ENCODE assay signal across 9 mouse cellular contexts in the genomic region with DNA sequence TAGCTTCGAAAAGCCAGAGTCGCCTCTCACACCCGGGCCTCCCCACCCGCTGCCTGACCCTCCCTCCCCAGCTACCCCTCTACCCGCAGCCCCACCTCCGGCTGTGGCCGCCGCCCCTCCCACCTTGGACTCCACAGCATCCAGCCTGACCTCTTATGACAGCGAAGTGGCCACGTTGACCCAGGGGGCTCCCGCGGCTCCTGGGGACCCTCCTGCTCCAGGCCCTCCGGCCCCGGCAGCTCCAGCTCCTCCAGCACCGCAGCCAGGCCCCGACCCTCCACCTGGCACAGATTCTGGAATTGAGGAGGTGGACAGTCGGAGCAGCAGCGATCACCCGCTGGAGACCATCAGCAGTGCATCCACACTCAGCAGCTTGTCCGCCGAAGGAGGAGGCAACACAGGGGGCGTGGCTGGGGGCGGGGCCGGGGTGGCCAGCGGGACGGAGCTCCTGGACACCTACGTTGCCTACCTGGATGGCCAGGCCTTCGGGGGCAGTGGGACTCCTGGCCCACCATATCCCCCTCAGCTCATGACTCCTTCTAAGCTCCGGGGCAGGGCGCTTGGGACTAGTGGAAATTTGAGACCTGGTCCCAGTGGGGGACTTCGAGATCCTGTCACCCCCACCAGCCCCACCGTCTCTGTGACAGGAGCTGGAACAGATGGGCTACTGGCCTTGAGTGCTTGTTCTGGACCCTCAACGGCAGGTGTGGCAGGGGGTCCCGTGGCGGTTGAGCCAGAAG. TPM values are rescaled to one million over a fixed set of nuclear protein-coding genes. Genes with fewer than 3 reads are reported as not detected.
A peak's percentile ranks its signal among the peaks of the same experiment; 100 is the strongest.
DNase-seq lines count a peak whose midpoint lies in the region; ATAC-seq lines count a peak whose summit lies in the region.
"Had no signal": no experiment of that assay in that cellular context is flagged by ENCODE, and none has a peak within 500 bp of the region (broad histone marks: within the 10 kb centered on the region; RNA-seq: fewer than 3 reads in every experiment).

No protein-coding gene starts in this region.

- peak overlapping the region; percentile 38; the same call in 1 of the 2 replicates for H3K4me2 ChIP-seq in embryonic facial prominence, embryonic 14.5 days (ENCODE audit: low read depth, low read length)
- H3K4me2 ChIP-seq in hindbrain, embryonic 15.5 days = peak overlapping the region; percentile 2; the same call in 1 of the 2 replicates
- peak overlapping the region; percentile 31; the same call in 1 of the 2 replicates for H3K4me2 ChIP-seq in neural tube, embryonic 11.5 days (ENCODE audit: low read depth)

- peaks cover 94% of the 10 kb centered on the region for H3K27me3 ChIP-seq in embryonic facial prominence, embryonic 14.5 days (replicated peaks; ENCODE audit: control insufficient read depth, insufficient read depth, low read length)
- H3K27me3 ChIP-seq in hindbrain, embryonic 15.5 days = peaks cover 27% of the 10 kb centered on the region
- H3K27me3 ChIP-seq in neural tube, embryonic 11.5 days (ENCODE audit: control insufficient read depth, insufficient read depth, low read length) = peaks cover 83% of the 10 kb centered on the region

- no peaks in the 10 kb centered on the region for H3K36me3 ChIP-seq in embryonic facial prominence, embryonic 14.5 days (ENCODE audit: control insufficient read depth, insufficient read depth, low read length)
- peaks cover 18% of the 10 kb centered on the region; the same call in 1 of the 2 replicates for H3K36me3 ChIP-seq in hindbrain, embryonic 15.5 days
- no peaks in the 10 kb centered on the region for H3K36me3 ChIP-seq in neural tube, embryonic 11.5 days (ENCODE audit: control insufficient read depth, insufficient read depth, low read length)

- under 1% methylated on average over 18 of the region's 35 CpGs for WGBS in embryonic facial prominence, embryonic 14.5 days
- 5% methylated on average over 34 of the region's 35 CpGs for WGBS in hindbrain, embryonic 15.5 days
- WGBS in neural tube, embryonic 11.5 days = 2% methylated on average over 32 of the region's 35 CpGs

- H3K4me3 ChIP-seq in embryonic facial prominence, embryonic 14.5 days (ENCODE audit: low read depth, low read length) = peak overlapping the region; percentile 21
- H3K4me3 ChIP-seq in hindbrain, embryonic 15.5 days = no peak overlapping the region
- 0 out of 2 replicates have a peak overlapping the region, but pooled peaks have one; percentile 12 for H3K4me3 ChIP-seq in neural tube, embryonic 11.5 days (ENCODE audit: low read depth, low read length)

- H3K4me1 ChIP-seq in embryonic facial prominence, embryonic 14.5 days (ENCODE audit: control insufficient read depth, insufficient read depth, low read length) = peaks cover 6% of the 10 kb centered on the region; the same call in 1 of the 2 replicates
- H3K4me1 ChIP-seq in hindbrain, embryonic 15.5 days (replicated peaks) = peaks cover 50% of the 10 kb centered on the region
- H3K4me1 ChIP-seq in neural tube, embryonic 11.5 days (ENCODE audit: control insufficient read depth, insufficient read depth, low read length) = peaks cover 23% of the 10 kb centered on the region

- DNase-seq in kidney, postnatal 10 days = peak; percentile 65
- no peak for DNase-seq in kidney, adult 9 months
- no peak for DNase-seq in embryonic facial prominence, embryonic 14.5 days (ENCODE audit: low spot score)
- peak; percentile 35 for DNase-seq in neural tube, embryonic 11.5 days (ENCODE audit: low spot score)
- no peak for DNase-seq in ovary, postnatal 14 days (ENCODE audit: low spot score)
- no peak for DNase-seq in layer of hippocampus, postnatal 36 days
- no peak for DNase-seq in urinary bladder, postnatal 14 days (ENCODE audit: low spot score)

- no peaks in the 10 kb centered on the region for H3K9me3 ChIP-seq in embryonic facial prominence, embryonic 14.5 days (ENCODE audit: control insufficient read depth, low read length)
- no peaks in the 10 kb centered on the region for H3K9me3 ChIP-seq in hindbrain, embryonic 15.5 days
- H3K9me3 ChIP-seq in neural tube, embryonic 11.5 days (ENCODE audit: control insufficient read depth, low read length) = no peaks in the 10 kb centered on the region

- no peak overlapping the region for H3K9ac ChIP-seq in embryonic facial prominence, embryonic 14.5 days (ENCODE audit: low read depth, low read length)
- no peak overlapping the region for H3K9ac ChIP-seq in hindbrain, embryonic 15.5 days
- no peak overlapping the region for H3K9ac ChIP-seq in neural tube, embryonic 11.5 days (ENCODE audit: low read length)
- H3K9ac ChIP-seq: liver, embryonic 14.5 days had no signal

- H3K27ac ChIP-seq in embryonic facial prominence, embryonic 14.5 days (replicated peaks; ENCODE audit: low read depth, low read length) = no peak overlapping the region
- H3K27ac ChIP-seq in hindbrain, embryonic 15.5 days (replicated peaks) = no peak overlapping the region
- H3K27ac ChIP-seq in neural tube, embryonic 11.5 days (ENCODE audit: low read depth, low read length) = no peak overlapping the region
- H3K27ac ChIP-seq: liver, embryonic 14.5 days had no signal

- ATAC-seq in embryonic facial prominence, embryonic 14.5 days (ENCODE audit: low read depth) = no peak
- ATAC-seq in hindbrain, embryonic 15.5 days (ENCODE audit: low FRiP score, low read depth) = no peak
- ATAC-seq in neural tube, embryonic 11.5 days (ENCODE audit: insufficient read depth, low FRiP score, low TSS enrichment) = no peak

RNA-seq across cellular contexts. Expression of gene Syt3, which starts 30.1 kb away (rescaled TPM):
- 2.4 and 2.6 TPM in 2 replicates for polyA plus RNA-seq in embryonic facial prominence, embryonic 14.5 days (2014; fragmentation: Nextera tagmentation; extraction: Ambion mirVana)
- 58.9 and 68.8 TPM in 2 replicates for polyA plus RNA-seq in hindbrain, embryonic 15.5 days (2015; fragmentation: Nextera tagmentation; extraction: Ambion mirVana)
- 2.9 and 3.7 TPM in 2 replicates for polyA plus RNA-seq in neural tube, embryonic 11.5 days (2014; fragmentation: Nextera tagmentation; extraction: Ambion mirVana)
- 10 to 100 TPM; 84.8 to 92.0 TPM for total RNA-seq in layer of hippocampus, postnatal 36 days (2021)

RNA-seq across cellular contexts. Expression of gene 1700008O03Rik, which starts 31.8 kb away (rescaled TPM):
- 0.33 and 0.80 TPM in 2 replicates for polyA plus RNA-seq in embryonic facial prominence, embryonic 14.5 days (2014; fragmentation: Nextera tagmentation; extraction: Ambion mirVana)
- 2.8 and 2.9 TPM in 2 replicates for polyA plus RNA-seq in hindbrain, embryonic 15.5 days (2015; fragmentation: Nextera tagmentation; extraction: Ambion mirVana)
- 1.0 and 1.1 TPM in 2 replicates for polyA plus RNA-seq in neural tube, embryonic 11.5 days (2014; fragmentation: Nextera tagmentation; extraction: Ambion mirVana)
- total RNA-seq in layer of hippocampus, postnatal 36 days (2021) = 1 to 10 TPM; 3.1 to 3.4 TPM

RNA-seq across cellular contexts. Expression of gene Shank1, which starts 43.7 kb away (rescaled TPM):
- 3.6 and 3.7 TPM in 2 replicates for polyA plus RNA-seq in embryonic facial prominence, embryonic 14.5 days (2014; fragmentation: Nextera tagmentation; extraction: Ambion mirVana)
- 38.7 and 42.3 TPM in 2 replicates for polyA plus RNA-seq in hindbrain, embryonic 15.5 days (2015; fragmentation: Nextera tagmentation; extraction: Ambion mirVana)
- 4.6 and 4.7 TPM in 2 replicates for polyA plus RNA-seq in neural tube, embryonic 11.5 days (2014; fragmentation: Nextera tagmentation; extraction: Ambion mirVana)
- total RNA-seq in layer of hippocampus, postnatal 36 days (2021) = 100 to 1,000 TPM; 588 to 654 TPM

RNA-seq across cellular contexts. Expression of gene Clec11a, which starts 47.1 kb away (rescaled TPM):
- 27.3 and 34.6 TPM in 2 replicates for polyA plus RNA-seq in embryonic facial prominence, embryonic 14.5 days (2014; fragmentation: Nextera tagmentation; extraction: Ambion mirVana)
- polyA plus RNA-seq in hindbrain, embryonic 15.5 days (2015; fragmentation: Nextera tagmentation; extraction: Ambion mirVana) = 3.0 and 3.4 TPM in 2 replicates
- polyA plus RNA-seq in neural tube, embryonic 11.5 days (2014; fragmentation: Nextera tagmentation; extraction: Ambion mirVana) = 1.9 and 2.4 TPM in 2 replicates
- total RNA-seq in layer of hippocampus, postnatal 36 days (2021) = 1 to 10 TPM; 2.9 to 3.8 TPM

Comparison
In these comparisons a context has a peak if more than half of its experiments do, and no peak if none do; other contexts are left out.
1. DNase-seq: peak in kidney, postnatal 10 days (single experiment) and neural tube, embryonic 11.5 days (single experiment); none in kidney, adult 9 months (single experiment), embryonic facial prominence, embryonic 14.5 days (single experiment), ovary, postnatal 14 days (single experiment), layer of hippocampus, postnatal 36 days (0 of 2) and urinary bladder, postnatal 14 days (single experiment).
2. RNA of gene Syt3, which starts 30.1 kb away (polyA plus RNA-seq): 58.9 to 68.8 TPM in hindbrain, embryonic 15.5 days; 2.9 to 3.7 TPM in neural tube, embryonic 11.5 days and 2.4 to 2.6 TPM in embryonic facial prominence, embryonic 14.5 days; every median in the first group is over 10 times any median in the second.
3. Peak in every context shown above with its lines, with median percentiles within 50 percentile points of each other: H3K4me2 ChIP-seq.